Mouse (Mus musculus) liver, adult 2 months (tissue): Measurements from ENCODE around the gene Cpa5.

Experiments used
- CTCF ChIP-seq: fragments of 200-500 bp; IDR thresholded peaks from 2 replicates; pipeline ENCODE4 v1.5.1; 2011; ENCODE audit warnings: low read depth, low read length, control low read depth
- POLR2A ChIP-seq: fragments of 200-500 bp; IDR thresholded peaks from 2 replicates; pipeline ENCODE4 v1.6.1; 2011; ENCODE audit warnings: low read length, control low read depth; ENCODE audit not compliant: insufficient read depth; ENCODE audit errors: extremely low read depth

- TF ChIP-seq CTCF (no peak), POLR2A (no peak)
Measured at GRCm38 (mm10) chr6:30611212-30611611, 402 bp downstream of the Cpa5 start.
